Mouse (Mus musculus) left cerebral cortex, postnatal 36 days (tissue): ENCODE measurements around the gene Rock2. TPM values are rescaled to one million over a fixed set of nuclear protein-coding genes. Genes with fewer than 3 reads are reported as not detected.

Experiments used
- DNase-seq, 2 experiments: peaks; one replicate each; pipeline ENCODE4 v3.0.0; 2021 to 2022; ENCODE audit warnings: low spot score in 2 of 2, mixed read lengths in 1 of 2
- intact Hi-C: fragments of 180-260 bp; cut with DNase I; formaldehyde crosslinking; loops from one replicate; pipeline ENCODE4 v1.15.1; 2025
- total RNA-seq, 2 experiments: library from RNA; stranded (reverse); gene quantifications; 2 replicates each; pipeline ENCODE4 v1.2.3; 2021

Gene Rock2
- total RNA-seq, 2 experiments from 2014 or later, result 122 to 152 TPM

GRCm38 (mm10) chr12:16869870-16870404 lies 24.8 kb upstream of the Rock2 start:
- no peak for DNase-seq
- intact Hi-C loops, result no loop called here

- intact Hi-C loops, result no loop called here
- no peak for DNase-seq
These were observed 24.2 kb upstream of the Rock2 start for GRCm38 (mm10) chr12:16870405-16871068.

DNA sequence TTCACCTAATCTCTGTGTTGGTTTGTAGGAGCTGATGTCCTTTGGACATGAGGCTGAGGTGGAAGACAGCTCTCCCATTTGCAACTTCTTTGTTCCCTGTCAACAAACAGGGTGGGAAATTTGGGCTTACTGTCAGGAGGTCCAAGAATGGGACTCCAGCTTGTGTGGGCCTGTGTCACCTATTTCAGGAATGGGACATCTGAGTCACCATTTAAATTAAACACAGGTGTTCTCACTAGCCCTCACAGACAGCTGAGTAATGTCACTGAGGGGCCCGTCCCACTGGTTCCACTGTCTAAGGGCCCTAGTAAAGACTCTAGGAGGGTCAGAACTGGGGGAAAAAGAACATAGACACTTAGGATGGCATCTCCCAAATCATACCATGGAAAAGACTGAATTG lies 22.7 kb upstream of the Rock2 start:
- no peak for DNase-seq
- intact Hi-C loops, result no loop called here

DNA sequence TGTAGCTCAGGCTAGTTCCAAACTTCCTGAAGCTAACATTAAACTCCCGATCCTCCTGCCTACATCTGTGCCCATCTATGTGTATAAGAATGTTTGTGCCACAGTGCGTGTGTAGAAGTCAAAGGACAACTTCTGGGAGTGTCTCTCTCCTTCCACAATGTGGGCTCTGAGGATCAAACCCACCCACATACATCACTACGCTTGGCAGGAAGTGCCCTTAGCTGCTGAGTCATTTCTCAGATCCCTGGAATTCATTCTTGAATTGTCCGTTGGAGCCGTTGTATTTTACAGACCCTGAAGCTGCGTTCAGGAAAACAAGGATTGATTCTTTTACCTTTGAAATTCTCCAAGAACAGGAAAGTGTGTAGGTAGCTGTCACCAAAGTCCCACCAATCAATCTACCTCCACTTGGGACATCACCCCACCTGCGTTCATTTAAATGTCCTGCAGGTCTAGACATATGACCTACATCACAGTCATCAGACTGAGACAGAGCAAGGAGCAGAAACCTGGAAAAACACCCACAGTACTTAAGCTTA lies 21.7 kb upstream of the Rock2 start:
- no peak for DNase-seq
- intact Hi-C loops, result no loop called here

- DNase-seq, result peak; percentile 45 to 46
- intact Hi-C loops, result no loop called here
These were observed 21.1 kb upstream of the Rock2 start for GRCm38 (mm10) chr12:16873549-16873948.

DNA sequence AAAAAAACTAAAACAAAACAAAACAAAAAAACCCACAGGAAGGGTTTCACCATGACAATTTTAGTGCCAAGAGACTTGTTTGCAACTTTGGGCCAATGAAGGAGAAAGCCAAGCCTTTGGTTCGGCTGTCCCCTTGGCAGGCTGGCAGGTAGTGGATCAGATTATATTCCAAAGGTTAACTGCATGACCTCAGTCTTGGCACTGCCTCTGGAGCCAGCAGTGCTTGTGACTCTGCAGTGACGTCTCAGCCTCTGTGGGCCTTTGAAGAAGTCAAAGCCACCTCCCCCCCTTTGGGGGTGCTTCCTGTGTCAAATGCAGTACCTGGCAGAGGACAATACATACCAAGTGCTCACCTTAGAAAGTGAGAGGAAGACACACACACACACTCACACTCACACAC lies 20.6 kb upstream of the Rock2 start:
- intact Hi-C loops, result no loop called here
- no peak for DNase-seq

DNA sequence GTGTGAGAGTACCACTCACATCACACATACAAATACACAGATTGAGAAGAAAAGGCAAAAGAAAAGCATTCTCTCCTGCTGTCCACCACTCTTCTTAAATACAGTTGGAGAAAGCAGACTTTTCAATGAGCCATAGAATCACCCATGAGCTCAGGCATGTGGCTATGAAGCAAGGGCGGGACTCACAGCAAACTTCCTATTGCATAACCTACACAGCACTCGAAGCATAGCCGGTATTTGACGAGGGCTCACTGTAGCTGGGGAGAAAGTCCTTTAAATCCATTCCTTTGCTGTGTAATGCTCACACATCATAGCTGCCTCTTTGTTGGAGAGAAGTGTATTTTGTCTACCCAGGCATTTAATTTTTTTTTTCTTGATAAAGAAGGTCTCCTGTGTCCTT lies 19.4 kb upstream of the Rock2 start:
- DNase-seq, result no peak
- intact Hi-C loops, result no loop called here

- no peak for DNase-seq
- intact Hi-C loops, result no loop called here
These were observed 19.0 kb upstream of the Rock2 start for GRCm38 (mm10) chr12:16875678-16876077.

DNA sequence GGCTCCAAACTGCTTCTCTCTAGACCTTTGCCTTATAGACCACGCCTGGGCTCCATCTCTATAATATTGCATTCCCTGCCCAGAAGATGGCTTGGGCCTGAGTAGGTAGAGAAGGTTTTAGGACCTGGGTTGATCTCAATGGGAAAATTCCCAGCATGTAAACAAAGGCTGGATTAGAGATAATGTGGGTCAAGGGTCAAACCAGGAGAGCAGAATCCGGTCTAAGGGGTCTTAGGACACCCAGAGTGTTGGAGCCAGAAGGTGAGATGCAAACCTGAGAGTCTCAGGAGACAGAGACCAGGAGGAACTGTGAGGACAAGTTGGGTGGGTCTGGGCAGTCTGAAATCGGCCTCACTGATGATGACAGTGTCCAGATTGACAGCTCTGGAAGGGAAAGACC lies 18.0 kb upstream of the Rock2 start:
- no peak for DNase-seq
- intact Hi-C loops, result no loop called here

- no peak for DNase-seq
- intact Hi-C loops, result no loop called here
These were observed 17.6 kb upstream of the Rock2 start for GRCm38 (mm10) chr12:16877141-16877540.

DNA sequence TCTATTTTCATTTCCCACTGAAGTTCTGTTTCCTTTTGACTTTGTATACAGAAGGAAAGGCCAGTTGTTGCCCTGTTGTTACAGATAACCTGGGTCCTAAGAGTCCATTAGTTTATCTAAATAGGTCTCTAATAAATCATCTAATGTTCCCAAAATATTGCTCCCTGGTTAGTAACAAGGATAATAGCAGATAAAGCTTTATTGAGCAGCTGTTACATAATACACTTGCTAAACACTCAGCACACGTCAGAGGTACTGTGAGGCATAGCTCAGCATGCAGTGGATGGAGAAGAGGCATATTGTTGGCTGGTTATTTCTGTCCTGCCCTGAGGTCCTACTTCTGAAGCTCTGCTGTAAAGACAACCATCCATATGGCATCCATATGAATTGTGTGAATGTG lies 17.0 kb upstream of the Rock2 start:
- DNase-seq, result no peak
- intact Hi-C loops, result no loop called here

DNA sequence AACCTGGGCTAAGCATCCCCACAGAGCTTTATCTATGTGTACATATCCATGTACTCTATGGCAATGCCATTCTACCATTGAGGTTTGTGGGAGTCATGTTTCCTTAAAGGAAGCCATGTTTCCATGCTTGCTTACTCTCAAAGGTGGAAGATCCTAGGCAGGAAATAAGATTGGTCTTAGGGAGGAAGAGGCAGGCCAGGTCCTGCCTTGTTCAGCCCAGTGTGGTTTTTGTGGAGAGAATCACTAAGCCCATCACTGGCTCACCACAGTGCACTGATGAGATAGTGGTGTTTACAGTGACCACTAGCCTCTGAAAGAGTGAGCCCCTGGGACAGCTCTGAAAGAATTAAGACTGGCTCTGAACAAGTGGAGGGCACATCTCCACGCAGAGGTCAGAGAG lies 15.3 kb upstream of the Rock2 start:
- intact Hi-C loops, result no loop called here
- DNase-seq, result no peak

DNA sequence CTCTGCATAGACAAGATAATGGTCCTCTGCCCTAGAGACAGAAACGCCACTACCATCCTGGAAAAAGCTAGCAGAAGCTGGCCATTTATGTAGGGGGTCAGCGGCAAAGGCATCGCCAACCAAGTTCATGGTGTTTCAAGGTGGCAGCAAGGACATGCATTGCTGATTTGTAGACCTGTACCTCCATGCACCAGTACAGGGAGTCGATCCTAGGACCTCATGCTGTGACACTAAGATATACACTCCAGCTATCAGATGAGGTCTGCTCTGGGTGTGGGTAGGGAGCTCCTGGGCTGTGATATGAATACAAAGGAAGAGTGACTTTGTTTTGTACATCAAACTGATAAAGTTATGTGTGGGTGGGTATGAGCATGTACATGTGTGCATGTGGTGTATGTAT lies 14.6 kb upstream of the Rock2 start:
- intact Hi-C loops, result no loop called here

DNA sequence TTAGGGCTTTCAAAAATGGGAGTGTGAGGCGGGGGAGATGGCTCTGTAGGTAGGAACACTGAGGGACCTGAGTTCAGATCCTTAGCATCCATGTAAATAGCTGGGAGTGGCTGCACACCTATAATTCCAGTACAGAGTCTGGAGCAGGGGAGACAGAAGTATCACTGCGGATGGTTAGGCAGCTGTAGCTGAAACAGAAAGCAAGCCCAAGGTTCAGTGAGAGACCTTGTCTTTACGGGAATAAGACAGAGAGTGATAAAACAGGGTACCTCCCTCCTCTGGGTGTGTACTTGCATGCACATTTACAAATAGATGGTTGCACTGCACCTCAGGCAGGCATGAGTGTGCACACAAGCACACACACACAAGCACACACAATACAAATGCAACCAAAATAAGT lies 12.3 kb upstream of the Rock2 start:
- no peak for DNase-seq
- intact Hi-C loops, result no loop called here

More for the DNA sequence above, 14.6 kb upstream of the Rock2 start:
- DNase-seq, result no peak

- intact Hi-C loops, result no loop called here
These were observed 11.6 kb upstream of the Rock2 start for GRCm38 (mm10) chr12:16883111-16883510.

DNA sequence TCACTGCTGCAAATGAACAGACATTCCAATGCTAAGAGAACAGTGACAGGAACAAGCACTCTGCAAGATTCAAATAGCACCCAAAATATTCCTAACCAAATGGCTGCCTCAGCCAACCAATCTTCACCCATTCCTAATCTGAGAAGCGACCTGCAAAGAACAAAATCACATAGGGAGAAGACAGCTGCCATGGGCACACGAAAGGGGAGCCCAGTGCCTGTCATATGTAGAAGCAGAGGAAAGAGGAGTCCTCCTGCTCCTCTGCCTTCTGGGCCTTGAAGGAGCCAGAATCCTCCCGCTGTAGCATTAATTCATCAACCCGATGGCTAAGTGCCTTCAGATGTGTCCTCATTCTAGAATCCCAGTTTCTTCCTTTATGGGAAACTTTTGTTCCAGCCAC lies 10.2 kb upstream of the Rock2 start:
- no peak for DNase-seq
- intact Hi-C loops, result no loop called here

More at GRCm38 (mm10) chr12:16883111-16883510, 11.6 kb upstream of the Rock2 start:
- no peak for DNase-seq

DNA sequence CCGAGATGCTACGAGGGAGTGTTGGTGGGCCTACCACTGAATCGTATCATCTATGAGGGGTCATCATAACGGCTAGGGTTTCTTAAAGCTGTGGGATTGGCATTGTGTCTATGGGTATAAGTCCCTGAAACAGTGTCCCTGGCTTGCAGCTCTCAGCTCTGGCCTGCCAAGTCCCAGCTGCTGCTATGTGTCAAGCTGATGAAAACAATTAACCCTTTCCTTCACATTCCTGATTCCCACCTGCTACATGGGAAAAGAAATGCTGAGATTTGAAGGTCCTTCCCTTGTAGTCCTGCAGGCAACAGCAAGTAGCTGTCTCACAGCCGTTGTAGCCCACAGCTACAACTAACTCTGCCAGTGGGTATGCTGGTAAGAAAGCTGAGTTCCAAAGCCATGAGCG lies 8.3 kb upstream of the Rock2 start:
- intact Hi-C loops, result no loop called here
- DNase-seq, result no peak

DNA sequence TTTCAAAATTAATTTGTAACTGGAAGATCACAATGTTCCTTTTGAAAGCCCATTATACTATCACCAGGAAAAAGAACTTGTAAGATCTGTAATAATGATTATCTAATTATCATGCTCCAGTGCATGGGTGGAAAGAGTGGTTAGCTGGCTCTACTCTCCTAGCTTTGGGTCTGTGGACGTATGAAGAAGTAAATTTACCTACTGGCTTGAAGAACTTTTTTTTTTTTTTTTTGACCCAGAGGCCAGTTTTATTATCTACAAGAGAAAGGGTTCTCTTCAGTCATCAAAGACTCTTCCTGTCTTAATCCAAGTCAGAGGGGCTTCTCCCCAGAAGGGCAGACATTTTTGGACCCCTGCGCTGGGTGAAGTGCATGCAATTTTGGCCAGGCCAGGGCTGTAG lies 1.7 kb upstream of the Rock2 start:
- intact Hi-C loops, result no loop called here
- no peak for DNase-seq

DNA sequence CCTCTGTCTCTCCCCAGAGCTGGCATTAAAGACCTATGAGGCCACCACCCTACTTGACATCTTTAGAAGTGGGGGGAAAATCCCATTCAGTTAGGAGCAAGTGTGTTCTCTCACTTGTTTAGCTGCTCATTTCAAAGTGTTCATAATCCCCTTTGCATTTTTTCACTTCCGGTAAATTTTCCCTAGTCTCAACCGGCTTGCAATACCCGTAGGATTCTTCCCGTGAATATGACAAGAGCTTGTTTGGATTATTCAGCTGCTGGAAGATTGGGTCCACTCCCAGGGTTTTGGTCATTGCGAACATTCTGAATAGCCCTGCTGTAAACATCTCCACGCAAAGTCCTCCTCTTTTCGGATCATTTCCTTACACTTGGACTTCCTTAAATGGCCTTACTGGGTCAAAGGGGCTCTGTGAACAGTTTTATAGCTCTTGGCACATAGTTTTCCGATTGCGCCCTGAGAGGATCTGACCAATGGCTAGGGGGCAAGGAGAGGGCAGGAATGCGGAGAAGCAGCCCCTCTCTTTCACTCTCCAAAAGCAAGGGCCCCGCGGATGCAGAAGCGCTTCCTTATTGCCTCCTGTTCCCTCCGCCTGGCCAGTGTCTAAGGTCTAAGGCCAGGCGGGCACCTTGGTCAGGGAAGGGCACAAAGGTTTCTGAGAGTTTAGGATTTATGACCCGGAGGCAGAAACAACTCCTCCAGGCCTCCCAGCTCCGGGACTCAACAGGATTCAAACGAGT lies 869 bp upstream of the Rock2 start:
- peak in 1 of 2 experiments; percentile 10 for DNase-seq
- intact Hi-C loops, result loop anchor here (2.0 kb wide), 2 partner anchors 43 to 83 kb away; partner anchors contain the start of gene E2f6

DNA sequence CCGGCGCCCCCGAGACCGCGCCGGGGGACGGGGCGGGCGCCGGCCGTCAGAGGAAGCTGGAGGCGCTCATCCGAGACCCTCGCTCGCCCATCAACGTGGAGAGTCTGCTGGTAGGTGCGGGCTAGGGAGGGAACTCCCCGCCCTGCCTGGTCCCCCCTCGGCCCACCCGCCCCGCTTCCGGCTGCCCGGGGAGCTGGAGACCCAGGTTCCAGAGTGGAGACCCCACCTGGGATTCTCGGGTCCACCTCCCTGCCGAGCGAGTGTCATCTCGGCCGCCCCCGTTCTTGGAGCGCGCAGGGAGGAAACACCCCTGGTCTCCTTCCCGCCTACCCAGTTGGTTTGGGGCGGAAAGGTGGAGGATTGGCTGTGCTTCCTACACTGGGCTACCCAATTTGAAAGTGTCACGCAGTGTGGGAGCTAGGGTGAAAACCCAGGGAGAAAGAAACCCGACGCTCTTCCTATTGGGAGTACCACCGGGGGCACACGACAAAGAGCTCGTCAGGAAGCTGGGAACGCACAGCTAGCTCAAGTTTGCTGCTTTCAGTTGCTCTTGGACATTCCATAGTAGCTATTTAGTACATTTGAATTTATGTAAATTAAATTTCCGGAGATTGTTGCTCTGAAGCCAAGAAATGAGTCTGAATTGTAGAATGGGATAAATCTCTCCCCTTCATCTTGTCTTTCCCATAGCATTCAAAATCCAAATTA lies 680 bp downstream of the Rock2 start:
- intact Hi-C loops, result loop anchor here (2.0 kb wide), 2 partner anchors 45 to 85 kb away; partner anchors contain the start of gene E2f6
- DNase-seq, result peak in 1 of 2 experiments; percentile 27
